Mouse (Mus musculus) heart, embryonic 11.5 days (tissue): ENCODE measurements around the gene Erc2. TPM values are rescaled to one million over a fixed set of nuclear protein-coding genes. Genes with fewer than 3 reads are reported as not detected.
A peak's percentile ranks its signal among the peaks of the same experiment; 100 is the strongest.

Experiments
- ATAC-seq: fragments of 200-750 bp; cut with Nextera tagmentation; replicated peaks from 2 replicates; pipeline ENCODE4 v1.8.0; 2017; ENCODE audit warnings: moderate library complexity; ENCODE audit not compliant: insufficient number of reproducible peaks, low FRiP score, low TSS enrichment
- H3K27ac ChIP-seq: fragments of 300-500 bp; sonication (generic); 2 replicates; pipeline ENCODE4 v1.5.1; 2014; ENCODE audit warnings: mild to moderate bottlenecking, low read depth, low read length
- H3K27me3 ChIP-seq: fragments of 300-500 bp; sonication (generic); 2 replicates; pipeline ENCODE4 v1.6.1; 2014; ENCODE audit warnings: mild to moderate bottlenecking, low read length, mixed read lengths; ENCODE audit not compliant: control insufficient read depth, insufficient read depth
- H3K36me3 ChIP-seq: fragments of 300-500 bp; sonication (generic); 2 replicates; pipeline ENCODE4 v1.6.1; 2014; ENCODE audit warnings: mild to moderate bottlenecking, low read length, moderate library complexity, mixed read lengths; ENCODE audit not compliant: control insufficient read depth, insufficient read depth
- H3K4me1 ChIP-seq: fragments of 300-500 bp; sonication (generic); 2 replicates; pipeline ENCODE4 v1.6.1; 2014; ENCODE audit warnings: low read length; ENCODE audit not compliant: control insufficient read depth, insufficient read depth
- H3K4me2 ChIP-seq: fragments of 300-500 bp; sonication (generic); 2 replicates; pipeline ENCODE4 v1.6.1; 2014; ENCODE audit warnings: mild to moderate bottlenecking, moderate library complexity
- H3K4me3 ChIP-seq: fragments of 300-500 bp; sonication (generic); 2 replicates; pipeline ENCODE4 v1.5.1; 2014; ENCODE audit warnings: low read depth, low read length
- H3K9ac ChIP-seq: fragments of 300-500 bp; sonication (generic); 2 replicates; pipeline ENCODE4 v1.6.1; 2014; ENCODE audit warnings: mild to moderate bottlenecking, low read depth, low read length, moderate library complexity
- H3K9me3 ChIP-seq: fragments of 300-500 bp; sonication (generic); replicated peaks from 2 replicates; pipeline ENCODE4 v1.6.1; 2016; ENCODE audit warnings: low read length; ENCODE audit not compliant: control insufficient read depth
- WGBS: fragments of 180-500 bp; shearing (Covaris S2); extraction: QIAGEN DNeasy Blood & Tissue Kit; methylation state at CpG from one replicate; pipeline ENCODE4 v1.1.7; 2014; ENCODE audit not compliant: insufficient replicate concordance; 5-methylcytosine and 5-hydroxymethylcytosine counted together
- polyA plus RNA-seq: library from polyadenylated mRNA; unstranded; fragments of >200 nt; fragmentation: Nextera tagmentation; extraction: Ambion mirVana; gene quantifications from 2 replicates; pipeline ENCODE4 v1.2.1, GENCODE M21; 2014

Erc2 gene
- polyA plus RNA-seq, 1 experiment from 2014 or later: 6.2 TPM

DNA sequence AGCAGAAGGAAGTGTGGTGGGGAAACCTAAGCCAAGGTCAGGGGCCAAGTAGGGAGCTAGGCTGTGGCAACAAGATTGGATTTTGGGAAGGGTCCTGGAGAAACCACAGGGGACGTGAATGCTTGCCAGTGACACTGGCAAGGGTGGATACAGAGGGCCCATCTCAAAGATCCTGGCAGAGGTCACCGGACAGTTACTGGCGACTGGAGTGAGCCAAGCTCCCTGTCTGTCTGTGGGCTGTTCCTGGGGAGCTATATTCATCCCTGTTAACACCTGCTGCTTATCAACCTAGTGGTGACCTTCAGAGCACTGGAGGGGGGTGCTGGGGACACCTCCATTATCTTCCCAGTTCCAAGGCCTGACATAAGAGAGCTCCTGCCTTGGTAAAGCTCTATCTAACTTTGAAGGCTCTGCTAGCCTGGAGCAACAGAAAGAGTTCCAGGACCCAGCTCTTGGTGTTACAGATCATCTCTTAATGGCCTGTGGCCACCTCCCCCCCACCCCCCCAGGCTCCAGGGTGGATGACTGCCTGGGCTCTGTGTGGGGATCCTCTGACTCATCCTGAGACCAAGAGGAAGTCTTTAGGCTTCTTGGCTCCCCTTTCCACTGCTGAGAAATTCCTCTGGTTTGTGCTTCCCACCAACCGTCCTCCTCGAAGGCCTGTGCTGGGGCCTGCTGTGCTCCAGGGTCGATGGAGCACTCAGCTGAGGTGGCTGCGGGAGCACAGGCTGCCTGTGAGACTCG lies 790.2 kb downstream of the Erc2 start:
- no peaks in the 10 kb centered on the region for H3K27me3 ChIP-seq
- no peak overlapping the region for H3K4me2 ChIP-seq
- H3K4me3 ChIP-seq: no peak overlapping the region
- peaks cover 31% of the 10 kb centered on the region for H3K4me1 ChIP-seq
- H3K27ac ChIP-seq: 0 out of 2 replicates have a peak overlapping the region, but pooled peaks have one; percentile 35
- no peak for ATAC-seq
- no peaks in the 10 kb centered on the region for H3K36me3 ChIP-seq
- H3K9ac ChIP-seq: 0 out of 2 replicates have a peak overlapping the region, but pooled peaks have one; percentile 7
- 44% methylated on average over 8 of the region's 8 CpGs for WGBS
- no peaks in the 10 kb centered on the region for H3K9me3 ChIP-seq

GRCm38 (mm10) chr14:28413516-28413915 lies 791.3 kb downstream of the Erc2 start:
- 64% methylated on average over 7 of the region's 7 CpGs for WGBS
- H3K9ac ChIP-seq: no peak overlapping the region
- H3K4me1 ChIP-seq: peaks cover 37% of the 10 kb centered on the region
- H3K4me2 ChIP-seq: no peak overlapping the region
- no peaks in the 10 kb centered on the region for H3K36me3 ChIP-seq
- H3K4me3 ChIP-seq: no peak overlapping the region
- no peaks in the 10 kb centered on the region for H3K27me3 ChIP-seq
- no peak for ATAC-seq
- no peaks in the 10 kb centered on the region for H3K9me3 ChIP-seq
- no peak overlapping the region for H3K27ac ChIP-seq

DNA sequence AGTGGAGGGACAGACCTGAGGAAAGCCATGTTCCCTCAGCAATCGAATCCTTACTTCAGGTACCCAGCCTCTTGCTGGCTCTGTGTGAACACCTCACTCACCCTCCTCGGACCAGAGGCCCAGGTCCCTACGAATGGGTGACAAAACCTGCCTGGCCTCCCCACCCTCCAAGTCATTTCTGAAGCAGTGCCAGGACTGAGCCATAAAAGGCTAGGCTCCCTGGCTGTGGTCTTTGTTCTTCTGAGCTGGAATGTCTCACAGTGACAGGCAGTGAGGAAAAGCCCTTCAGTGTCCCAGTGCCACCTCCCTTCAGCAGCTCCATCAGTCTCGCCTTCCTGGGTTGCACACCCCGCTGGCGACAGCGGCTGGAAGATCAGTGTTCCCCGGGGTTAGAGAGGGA lies 794.8 kb downstream of the Erc2 start:
- peak overlapping the region; percentile 53; the same call in 1 of the 2 replicates for H3K9ac ChIP-seq
- peak; percentile 68; the same call in 1 of the 2 replicates for ATAC-seq
- no peak overlapping the region for H3K4me2 ChIP-seq
- no peaks in the 10 kb centered on the region for H3K27me3 ChIP-seq
- no peak overlapping the region for H3K4me3 ChIP-seq
- H3K9me3 ChIP-seq: no peaks in the 10 kb centered on the region
- peak overlapping the region; percentile 85 for H3K27ac ChIP-seq
- no peaks in the 10 kb centered on the region for H3K36me3 ChIP-seq
- peaks cover 42% of the 10 kb centered on the region for H3K4me1 ChIP-seq
- WGBS: 8% methylated on average over 8 of the region's 8 CpGs

DNA sequence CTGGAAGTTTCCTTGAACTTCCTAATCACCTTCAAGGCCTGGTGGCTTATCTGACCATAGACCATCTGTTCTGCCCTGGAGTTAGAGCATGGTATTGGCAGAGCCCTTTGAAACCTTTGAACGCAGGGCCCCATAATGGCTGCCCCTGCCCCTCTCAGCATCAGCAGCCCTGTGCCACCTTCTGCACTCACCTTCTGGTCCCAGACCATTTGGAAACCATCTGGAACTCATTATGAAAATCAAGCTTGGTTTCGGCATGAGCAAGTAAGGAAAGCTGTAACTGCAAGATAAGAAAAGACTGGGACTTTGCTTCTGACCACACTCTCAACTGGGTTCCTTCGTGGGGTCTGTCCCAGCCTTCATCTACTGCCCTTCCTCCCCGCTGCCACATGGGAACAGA lies 796.3 kb downstream of the Erc2 start:
- no peaks in the 10 kb centered on the region for H3K27me3 ChIP-seq
- ATAC-seq: no peak
- no peak overlapping the region for H3K9ac ChIP-seq
- WGBS: 43% methylated on average over 4 of the region's 4 CpGs
- H3K4me2 ChIP-seq: no peak overlapping the region
- H3K4me3 ChIP-seq: no peak overlapping the region
- H3K9me3 ChIP-seq: no peaks in the 10 kb centered on the region
- no peaks in the 10 kb centered on the region for H3K36me3 ChIP-seq
- H3K4me1 ChIP-seq: peaks cover 28% of the 10 kb centered on the region
- H3K27ac ChIP-seq: no peak overlapping the region

GRCm38 (mm10) chr14:28419188-28419587 lies 797.0 kb downstream of the Erc2 start:
- H3K27ac ChIP-seq: no peak overlapping the region
- no peak for ATAC-seq
- no peak overlapping the region for H3K9ac ChIP-seq
- no peaks in the 10 kb centered on the region for H3K36me3 ChIP-seq
- H3K27me3 ChIP-seq: no peaks in the 10 kb centered on the region
- H3K4me1 ChIP-seq: peaks cover 28% of the 10 kb centered on the region
- H3K9me3 ChIP-seq: no peaks in the 10 kb centered on the region
- no peak overlapping the region for H3K4me3 ChIP-seq
- 75% methylated on average over 9 of the region's 9 CpGs for WGBS
- no peak overlapping the region for H3K4me2 ChIP-seq

- Histone ChIP-seq H3K27me3 (no peaks in the 10 kb centered on the region), H3K9ac (no peak overlapping the region), H3K9me3 (no peaks in the 10 kb centered on the region), H3K36me3 (no peaks in the 10 kb centered on the region), H3K27ac (no peak overlapping the region), H3K4me3 (no peak overlapping the region), H3K4me1 (peaks cover 25% of the 10 kb centered on the region), H3K4me2 (no peak overlapping the region)
- ATAC-seq: no peak
- WGBS: 78% methylated on average over 11 of the region's 11 CpGs
Observed at GRCm38 (mm10) chr14:28420596-28420995, 798.4 kb downstream of the Erc2 start.

DNA sequence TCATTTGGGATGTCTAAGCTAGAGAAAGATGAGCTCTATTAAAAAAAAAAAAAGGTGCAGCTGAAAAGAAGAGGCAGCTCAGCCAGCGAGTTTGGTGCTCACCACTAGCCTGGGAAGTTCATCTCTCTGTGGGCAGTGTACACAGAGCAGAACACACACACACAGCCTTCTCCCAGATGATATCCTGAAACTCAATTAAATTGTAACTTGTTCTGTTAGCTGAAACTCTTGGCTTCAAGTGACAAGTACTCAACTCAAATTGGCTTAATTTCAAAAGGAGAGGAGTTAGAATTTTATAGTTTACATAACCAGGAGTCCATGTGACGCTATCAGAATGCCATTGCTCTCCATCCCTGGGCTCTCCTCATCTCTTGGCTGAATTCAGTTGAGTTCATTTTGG lies 804.4 kb downstream of the Erc2 start:
- H3K9ac ChIP-seq: no peak overlapping the region
- H3K4me3 ChIP-seq: no peak overlapping the region
- no peaks in the 10 kb centered on the region for H3K9me3 ChIP-seq
- H3K27me3 ChIP-seq: no peaks in the 10 kb centered on the region
- no peak overlapping the region for H3K4me2 ChIP-seq
- ATAC-seq: no peak
- peaks cover 1% of the 10 kb centered on the region; the same call in 1 of the 2 replicates for H3K4me1 ChIP-seq
- no peaks in the 10 kb centered on the region for H3K36me3 ChIP-seq
- WGBS: 78% methylated on average over 2 of the region's 2 CpGs
- H3K27ac ChIP-seq: no peak overlapping the region

DNA sequence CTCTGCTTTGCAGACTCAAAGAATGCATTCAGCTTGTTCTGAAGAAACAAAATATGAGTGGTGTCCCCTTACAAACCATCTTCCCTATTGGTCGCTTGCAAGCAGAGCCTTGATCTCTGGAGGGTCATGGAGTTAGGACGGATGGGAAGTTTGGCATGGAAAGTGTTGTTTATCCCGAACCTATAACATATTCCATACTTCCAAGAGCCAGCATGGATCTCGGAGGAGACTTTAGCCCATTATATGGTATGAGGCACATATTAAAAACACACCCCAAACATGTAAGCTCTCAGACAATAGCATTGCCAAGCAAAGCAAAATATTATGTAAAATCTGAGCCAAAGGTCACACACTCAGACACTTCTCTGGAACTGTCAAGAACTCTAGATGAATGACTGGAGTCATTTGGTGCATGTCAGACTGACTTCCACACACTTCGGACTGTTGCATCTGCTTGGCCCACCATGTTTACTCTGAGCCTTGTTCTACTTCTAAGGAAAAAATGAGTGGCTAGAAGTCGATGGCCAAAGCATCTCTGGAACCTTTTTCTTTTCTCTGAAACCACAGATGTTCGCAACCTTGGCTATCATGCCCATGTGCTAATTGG lies 809.6 kb downstream of the Erc2 start:
- Histone ChIP-seq H3K9ac (no peak overlapping the region), H3K4me1 (no peaks in the 10 kb centered on the region), H3K9me3 (no peaks in the 10 kb centered on the region), H3K27me3 (no peaks in the 10 kb centered on the region), H3K4me2 (no peak overlapping the region), H3K36me3 (no peaks in the 10 kb centered on the region), H3K4me3 (no peak overlapping the region), H3K27ac (no peak overlapping the region)
- no peak for ATAC-seq
- 81% methylated on average over 7 of the region's 7 CpGs for WGBS

GRCm38 (mm10) chr14:28434996-28435395 lies 812.8 kb downstream of the Erc2 start:
- no peak for ATAC-seq
- Histone ChIP-seq H3K4me3 (no peak overlapping the region), H3K9me3 (no peaks in the 10 kb centered on the region), H3K4me1 (no peaks in the 10 kb centered on the region), H3K9ac (no peak overlapping the region), H3K27ac (no peak overlapping the region), H3K4me2 (no peak overlapping the region), H3K36me3 (no peaks in the 10 kb centered on the region), H3K27me3 (no peaks in the 10 kb centered on the region)
- WGBS: 68% methylated on average over 7 of the region's 7 CpGs
